Mouse (Mus musculus) forebrain, postnatal 0 days (tissue): ENCODE results near the gene Tfeb. TPM values are rescaled to one million over a fixed set of nuclear protein-coding genes. Genes with fewer than 3 reads are reported as not detected.
A peak's percentile ranks its signal among the peaks of the same experiment; 100 is the strongest.

Experiments
- ATAC-seq: fragments of 200-750 bp; cut with Nextera tagmentation; 2 replicates; pipeline ENCODE4 v1.8.0; 2017; ENCODE audit warnings: mild to moderate bottlenecking, moderate library complexity
- DNase-seq: peaks from one replicate; pipeline ENCODE4 v3.0.0-alpha.2; 2015
- H3K27ac ChIP-seq: fragments of 300-500 bp; sonication (generic); 2 replicates; pipeline ENCODE4 v1.5.1; 2014; ENCODE audit warnings: low read depth, mild to moderate bottlenecking, antibody characterized with exemption, low read length, moderate library complexity, mixed read lengths
- H3K27me3 ChIP-seq: fragments of 300-500 bp; sonication (generic); 2 replicates; pipeline ENCODE4 v1.6.1; 2014; ENCODE audit warnings: mild to moderate bottlenecking, low read length, mixed read lengths; ENCODE audit not compliant: insufficient read depth
- H3K36me3 ChIP-seq: fragments of 300-500 bp; sonication (generic); 2 replicates; pipeline ENCODE4 v1.6.1; 2014; ENCODE audit warnings: mild to moderate bottlenecking, moderate library complexity; ENCODE audit not compliant: insufficient read depth
- H3K4me1 ChIP-seq: fragments of 300-500 bp; sonication (generic); 2 replicates; pipeline ENCODE4 v1.6.1; 2014; ENCODE audit warnings: antibody characterized with exemption; ENCODE audit not compliant: insufficient read depth
- H3K4me2 ChIP-seq: fragments of 300-500 bp; sonication (generic); 2 replicates; pipeline ENCODE4 v1.6.1; 2014; ENCODE audit warnings: low read depth, mild to moderate bottlenecking, moderate library complexity
- H3K4me3 ChIP-seq: fragments of 300-500 bp; sonication (generic); 2 replicates; pipeline ENCODE4 v1.5.1; 2014; ENCODE audit warnings: low read depth, low read length, mixed read lengths
- H3K9ac ChIP-seq: fragments of 300-500 bp; sonication (generic); 2 replicates; pipeline ENCODE4 v1.6.1; 2014; ENCODE audit warnings: mild to moderate bottlenecking
- H3K9me3 ChIP-seq: fragments of 300-500 bp; sonication (generic); 2 replicates; pipeline ENCODE4 v1.6.1; 2016; ENCODE audit warnings: low read length
- CTCF ChIP-seq: sonication (generic); IDR thresholded peaks from 2 replicates; pipeline ENCODE4 v1.5.1; 2016; ENCODE audit warnings: antibody characterized with exemption, control low read depth, low read depth
- WGBS: fragments of 180-500 bp; shearing (Covaris S2); extraction: QIAGEN DNeasy Blood & Tissue Kit; methylation state at CpG from one replicate; pipeline ENCODE4 v1.1.7; 2014; 5-methylcytosine and 5-hydroxymethylcytosine counted together
- polyA plus RNA-seq: library from polyadenylated mRNA; unstranded; fragments of >200 nt; fragmentation: Nextera tagmentation; extraction: Ambion mirVana; gene quantifications from 2 replicates; pipeline ENCODE4 v1.2.1, GENCODE M21; 2015
- total RNA-seq: library from RNA; depleted of rRNA; stranded (reverse); fragments of >200 nt; gene quantifications from 2 replicates; pipeline ENCODE4 v1.2.3, GENCODE M21; 2014

The Tfeb gene
- total and polyA plus RNA-seq, 2 experiments from 2014 or later, result 4.6 to 5.5 TPM

- WGBS, result 27% methylated on average over 6 of the region's 6 CpGs
Measured at GRCm38 (mm10) chr17:47814496-47814895, 77.7 kb downstream of the Tfeb start.

GRCm38 (mm10) chr17:47815446-47815845, 78.6 kb downstream of the Tfeb start:
- Histone ChIP-seq H3K4me1 (no peaks in the 10 kb centered on the region), H3K9me3 (no peaks in the 10 kb centered on the region), H3K4me3 (no peak overlapping the region), H3K4me2 (no peak overlapping the region), H3K27me3 (no peaks in the 10 kb centered on the region), H3K36me3 (no peaks in the 10 kb centered on the region), H3K9ac (no peak overlapping the region), H3K27ac (no peak overlapping the region)
- ATAC-seq (no peak), DNase-seq (no peak)
- WGBS, result 62% methylated on average over 10 of the region's 10 CpGs
- TF ChIP-seq CTCF, result no peak

More at GRCm38 (mm10) chr17:47814496-47814895, 77.7 kb downstream of the Tfeb start:
- Histone ChIP-seq H3K9ac (no peak overlapping the region), H3K36me3 (no peaks in the 10 kb centered on the region), H3K4me2 (no peak overlapping the region), H3K27ac (no peak overlapping the region), H3K4me1 (no peaks in the 10 kb centered on the region), H3K9me3 (no peaks in the 10 kb centered on the region), H3K27me3 (no peaks in the 10 kb centered on the region), H3K4me3 (no peak overlapping the region)
- DNase-seq, result no peak
- no peak for TF ChIP-seq CTCF
- ATAC-seq, result no peak

- TF ChIP-seq CTCF, result no peak
- ATAC-seq (no peak), DNase-seq (no peak)
- H3K36me3 ChIP-seq, result no peaks in the 10 kb centered on the region
- no peaks in the 10 kb centered on the region for H3K9me3 ChIP-seq
- H3K27me3 ChIP-seq, result no peaks in the 10 kb centered on the region
- no peak overlapping the region for H3K4me2 ChIP-seq
- H3K4me3 ChIP-seq, result no peak overlapping the region
- no peaks in the 10 kb centered on the region for H3K4me1 ChIP-seq
- H3K9ac ChIP-seq, result no peak overlapping the region
- 74% methylated on average over 13 of the region's 13 CpGs for WGBS
- H3K27ac ChIP-seq, result no peak overlapping the region
Measured at GRCm38 (mm10) chr17:47818038-47818725, 81.4 kb downstream of the Tfeb start.

GRCm38 (mm10) chr17:47821339-47821738, 84.5 kb downstream of the Tfeb start:
- no peak for TF ChIP-seq CTCF
- H3K4me2 ChIP-seq, result no peak overlapping the region
- WGBS, result 68% methylated on average over 8 of the region's 8 CpGs

GRCm38 (mm10) chr17:47831161-47831560, 94.3 kb downstream of the Tfeb start:
- Histone ChIP-seq H3K36me3 (no peaks in the 10 kb centered on the region), H3K9ac (no peak overlapping the region), H3K4me2 (no peak overlapping the region), H3K9me3 (no peaks in the 10 kb centered on the region), H3K4me1 (no peaks in the 10 kb centered on the region), H3K4me3 (no peak overlapping the region), H3K27me3 (peaks cover 33% of the 10 kb centered on the region), H3K27ac (no peak overlapping the region)
- DNase-seq (no peak), ATAC-seq (no peak)
- 0 out of 2 replicates have a peak, but pooled peaks have one; percentile 12 for TF ChIP-seq CTCF
- WGBS, result 18% methylated on average over 9 of the region's 9 CpGs

More at GRCm38 (mm10) chr17:47821339-47821738, 84.5 kb downstream of the Tfeb start:
- ATAC-seq, result no peak
- Histone ChIP-seq H3K9ac (no peak overlapping the region), H3K27ac (no peak overlapping the region), H3K36me3 (no peaks in the 10 kb centered on the region), H3K9me3 (no peaks in the 10 kb centered on the region), H3K27me3 (no peaks in the 10 kb centered on the region), H3K4me3 (no peak overlapping the region), H3K4me1 (no peaks in the 10 kb centered on the region)
- no peak for DNase-seq

GRCm38 (mm10) chr17:47831772-47832171, 94.9 kb downstream of the Tfeb start:
- H3K4me1 ChIP-seq, result no peaks in the 10 kb centered on the region
- H3K27ac ChIP-seq, result no peak overlapping the region
- no peak overlapping the region for H3K4me3 ChIP-seq
- TF ChIP-seq CTCF, result no peak
- H3K9me3 ChIP-seq, result no peaks in the 10 kb centered on the region
- peaks cover 33% of the 10 kb centered on the region for H3K27me3 ChIP-seq
- no peaks in the 10 kb centered on the region for H3K36me3 ChIP-seq
- no peak overlapping the region for H3K4me2 ChIP-seq
- DNase-seq (no peak), ATAC-seq (no peak)
- H3K9ac ChIP-seq, result no peak overlapping the region
- WGBS, result 68% methylated on average over 5 of the region's 5 CpGs

GRCm38 (mm10) chr17:47832501-47833028, 95.7 kb downstream of the Tfeb start:
- no peak for TF ChIP-seq CTCF
- WGBS, result 6% methylated on average over 17 of the region's 17 CpGs
- Histone ChIP-seq H3K9ac (peak overlapping the region; percentile 42), H3K4me1 (no peaks in the 10 kb centered on the region), H3K4me3 (peak overlapping the region; percentile 48), H3K27me3 (peaks cover 33% of the 10 kb centered on the region), H3K36me3 (no peaks in the 10 kb centered on the region), H3K4me2 (peak overlapping the region; percentile 98), H3K27ac (no peak overlapping the region), H3K9me3 (no peaks in the 10 kb centered on the region)
- DNase-seq (no peak), ATAC-seq (peak; percentile 51)
